Mouse (Mus musculus) mature B cell (primary cell): ENCODE measurements at regions not wholly inside any gene's neighbourhood (a gene's known extent, or its start where the extent isn't known, plus 50 kb on each side); places are given as distances from the start of the nearest gene placed in this dataset.

ENCODE experiments used
- in situ Hi-C: fragments of 300-500 bp; cut with MboI; formaldehyde crosslinking; loops from 2 replicates; pipeline ENCODE4 v1.14.3; 2019

- in situ Hi-C loops = no loop called here
These were observed 195.3 kb upstream of the Gm5148 start for GRCm38 (mm10) chr3:37919450-37920156.

GRCm38 (mm10) chr3:37916786-37917479, 192.6 kb upstream of the Gm5148 start:
- in situ Hi-C loops = no loop called here

GRCm38 (mm10) chr3:37916281-37916680, 192.0 kb upstream of the Gm5148 start:
- in situ Hi-C loops = no loop called here

GRCm38 (mm10) chr3:37915673-37916072, 191.4 kb upstream of the Gm5148 start:
- in situ Hi-C loops = no loop called here

GRCm38 (mm10) chr3:37914136-37914535, 189.8 kb upstream of the Gm5148 start:
- in situ Hi-C loops = no loop called here

- in situ Hi-C loops = no loop called here
These were observed 185.5 kb upstream of the Gm5148 start for GRCm38 (mm10) chr3:37909821-37910220.

- in situ Hi-C loops = no loop called here
These were observed 184.7 kb upstream of the Gm5148 start for GRCm38 (mm10) chr3:37909008-37909407.

- in situ Hi-C loops = no loop called here
These were observed 184.2 kb upstream of the Gm5148 start for GRCm38 (mm10) chr3:37908456-37908855.

GRCm38 (mm10) chr3:37907432-37908088, 183.3 kb upstream of the Gm5148 start:
- in situ Hi-C loops = no loop called here

GRCm38 (mm10) chr3:37906806-37907251, 182.5 kb upstream of the Gm5148 start:
- in situ Hi-C loops = no loop called here

GRCm38 (mm10) chr3:37904188-37904587, 179.9 kb upstream of the Gm5148 start:
- in situ Hi-C loops = no loop called here

- in situ Hi-C loops = no loop called here
These were observed 179.2 kb upstream of the Gm5148 start for GRCm38 (mm10) chr3:37903482-37903881.

GRCm38 (mm10) chr3:37903021-37903420, 178.7 kb upstream of the Gm5148 start:
- in situ Hi-C loops = no loop called here

- in situ Hi-C loops = no loop called here
These were observed 173.1 kb upstream of the Gm5148 start for GRCm38 (mm10) chr3:37897392-37897791.

GRCm38 (mm10) chr3:37896821-37897311, 172.6 kb upstream of the Gm5148 start:
- in situ Hi-C loops = no loop called here

GRCm38 (mm10) chr3:37894599-37894998, 170.3 kb upstream of the Gm5148 start:
- in situ Hi-C loops = no loop called here

- in situ Hi-C loops = no loop called here
These were observed 165.9 kb upstream of the Gm5148 start for GRCm38 (mm10) chr3:37890202-37890601.

- in situ Hi-C loops = no loop called here
These were observed 164.2 kb upstream of the Gm5148 start for GRCm38 (mm10) chr3:37888455-37888854.

GRCm38 (mm10) chr3:37887711-37888110, 163.4 kb upstream of the Gm5148 start:
- in situ Hi-C loops = no loop called here

GRCm38 (mm10) chr3:37886705-37887454, 162.6 kb upstream of the Gm5148 start:
- in situ Hi-C loops = no loop called here

GRCm38 (mm10) chr3:37885776-37886175, 161.5 kb upstream of the Gm5148 start:
- in situ Hi-C loops = no loop called here

- in situ Hi-C loops = no loop called here
These were observed 158.1 kb upstream of the Gm5148 start for GRCm38 (mm10) chr3:37882417-37882816.
